Mouse (Mus musculus) limb, embryonic 10.5 days (tissue): Measurements from ENCODE around the gene Aym1. TPM values are rescaled to one million over a fixed set of nuclear protein-coding genes. Genes with fewer than 3 reads are reported as not detected.
"Not testable (repeated sequence)": the region's sequence is repeated elsewhere in the genome, so short reads cannot be mapped to it uniquely, and the experiment has no call there.

Experiments
- DNase-seq: peaks from one replicate; pipeline ENCODE4 v3.0.0-alpha.2; 2017; ENCODE audit warnings: low spot score
- H3K27ac ChIP-seq: fragments of 300-500 bp; sonication (generic); 2 replicates; pipeline ENCODE4 v1.5.1; 2016; ENCODE audit warnings: mild to moderate bottlenecking
- H3K27me3 ChIP-seq: fragments of 300-500 bp; sonication (generic); 2 replicates; pipeline ENCODE4 v1.6.1; 2016; ENCODE audit warnings: low read depth, mild to moderate bottlenecking; ENCODE audit not compliant: poor library complexity, severe bottlenecking
- H3K36me3 ChIP-seq: fragments of 300-500 bp; sonication (generic); 2 replicates; pipeline ENCODE4 v1.6.1; 2016; ENCODE audit warnings: mild to moderate bottlenecking, moderate library complexity
- H3K4me1 ChIP-seq: fragments of 300-500 bp; sonication (generic); 2 replicates; pipeline ENCODE4 v1.6.1; 2016
- H3K4me3 ChIP-seq: fragments of 300-500 bp; sonication (generic); 2 replicates; pipeline ENCODE4 v1.5.1; 2016; ENCODE audit warnings: mild to moderate bottlenecking, moderate library complexity
- H3K9me3 ChIP-seq: fragments of 300-500 bp; sonication (generic); replicated peaks from 2 replicates; pipeline ENCODE4 v1.6.1; 2016; ENCODE audit warnings: mild to moderate bottlenecking
- WGBS: fragments of 180-500 bp; shearing (Covaris S2); methylation state at CpG from one replicate; pipeline ENCODE4 v1.1.7; 2016; 5-methylcytosine and 5-hydroxymethylcytosine counted together
- polyA plus RNA-seq: library from polyadenylated mRNA; unstranded; fragments of >200 nt; fragmentation: Nextera tagmentation; extraction: Ambion mirVana; gene quantifications from 2 replicates; pipeline ENCODE4 v1.2.1, GENCODE M21; 2016

The Aym1 gene
- polyA plus RNA-seq, 1 experiment from 2014 or later = not detected

GRCm38 (mm10) chr5:113336281-113336680, 20.8 kb upstream of the Aym1 start:
- Histone ChIP-seq H3K36me3 (no peaks in the 10 kb centered on the region), H3K27me3 (peaks cover 93% of the 10 kb centered on the region), H3K4me3 (no peak overlapping the region), H3K27ac (no peak overlapping the region), H3K4me1 (peaks cover 17% of the 10 kb centered on the region), H3K9me3 (no peaks in the 10 kb centered on the region; the same call in 1 of the 2 replicates)
- WGBS = 26% methylated on average over 9 of the region's 9 CpGs
- no peak for DNase-seq

- Histone ChIP-seq H3K9me3 (no peaks in the 10 kb centered on the region), H3K4me3 (no peak overlapping the region), H3K36me3 (no peaks in the 10 kb centered on the region), H3K4me1 (peaks cover 34% of the 10 kb centered on the region), H3K27me3 (peaks cover 91% of the 10 kb centered on the region), H3K27ac (no peak overlapping the region)
- 33% methylated on average over 16 of the region's 16 CpGs for WGBS
- no peak for DNase-seq
These were observed 12.3 kb upstream of the Aym1 start for GRCm38 (mm10) chr5:113344635-113345386.

GRCm38 (mm10) chr5:113345781-113346180, 11.3 kb upstream of the Aym1 start:
- WGBS = 11% methylated on average over 11 of the region's 11 CpGs
- Histone ChIP-seq H3K4me1 (peaks cover 36% of the 10 kb centered on the region), H3K27ac (no peak overlapping the region), H3K27me3 (peaks cover 97% of the 10 kb centered on the region), H3K9me3 (no peaks in the 10 kb centered on the region), H3K4me3 (no peak overlapping the region), H3K36me3 (no peaks in the 10 kb centered on the region)
- DNase-seq = no peak

- not testable (repeated sequence) for H3K36me3 ChIP-seq, H3K9me3 ChIP-seq, H3K4me3 ChIP-seq, H3K27ac ChIP-seq, DNase-seq
- peaks cover 36% of the 10 kb centered on the region for H3K4me1 ChIP-seq
- 42% methylated on average over 6 of the region's 6 CpGs for WGBS
- H3K27me3 ChIP-seq = peaks cover 96% of the 10 kb centered on the region
These were observed 10.4 kb upstream of the Aym1 start for GRCm38 (mm10) chr5:113346651-113347050.

- no peak overlapping the region for H3K27ac ChIP-seq
- no peaks in the 10 kb centered on the region for H3K9me3 ChIP-seq
- no peak for DNase-seq
- no peaks in the 10 kb centered on the region for H3K36me3 ChIP-seq
- H3K4me1 ChIP-seq = peaks cover 36% of the 10 kb centered on the region
- 38% methylated on average over 12 of the region's 12 CpGs for WGBS
- no peak overlapping the region for H3K4me3 ChIP-seq
- peaks cover 97% of the 10 kb centered on the region for H3K27me3 ChIP-seq
These were observed 9.5 kb upstream of the Aym1 start for GRCm38 (mm10) chr5:113347593-113347992.

- 18% methylated on average over 13 of the region's 13 CpGs for WGBS
- Histone ChIP-seq H3K36me3 (no peaks in the 10 kb centered on the region), H3K27me3 (peaks cover 98% of the 10 kb centered on the region), H3K9me3 (no peaks in the 10 kb centered on the region), H3K4me1 (peaks cover 36% of the 10 kb centered on the region), H3K4me3 (no peak overlapping the region), H3K27ac (no peak overlapping the region; the same call in 1 of the 2 replicates)
- peak; percentile 49 for DNase-seq
These were observed 8.5 kb upstream of the Aym1 start for GRCm38 (mm10) chr5:113348597-113348996.

GRCm38 (mm10) chr5:113349226-113349625, 7.9 kb upstream of the Aym1 start:
- Histone ChIP-seq H3K36me3 (no peaks in the 10 kb centered on the region), H3K9me3 (no peaks in the 10 kb centered on the region), H3K4me1 (peaks cover 38% of the 10 kb centered on the region), H3K27me3 (peaks cover 98% of the 10 kb centered on the region), H3K27ac (no peak overlapping the region), H3K4me3 (no peak overlapping the region)
- 15% methylated on average over 7 of the region's 7 CpGs for WGBS
- no peak for DNase-seq

GRCm38 (mm10) chr5:113349810-113350209, 7.3 kb upstream of the Aym1 start:
- Histone ChIP-seq H3K27ac (no peak overlapping the region), H3K27me3 (peaks cover 96% of the 10 kb centered on the region), H3K9me3 (no peaks in the 10 kb centered on the region), H3K4me1 (peaks cover 40% of the 10 kb centered on the region), H3K4me3 (no peak overlapping the region), H3K36me3 (no peaks in the 10 kb centered on the region)
- no peak for DNase-seq
- WGBS = 33% methylated on average over 7 of the region's 7 CpGs

GRCm38 (mm10) chr5:113351768-113352167, 5.3 kb upstream of the Aym1 start:
- DNase-seq = no peak
- peaks cover 32% of the 10 kb centered on the region for H3K4me1 ChIP-seq
- H3K27ac ChIP-seq = no peak overlapping the region
- H3K27me3 ChIP-seq = peaks cover 82% of the 10 kb centered on the region
- 87% methylated on average over 3 of the region's 3 CpGs for WGBS
- no peak overlapping the region for H3K4me3 ChIP-seq
- no peaks in the 10 kb centered on the region for H3K9me3 ChIP-seq
- H3K36me3 ChIP-seq = no peaks in the 10 kb centered on the region

- DNase-seq = no peak
- no peak overlapping the region for H3K27ac ChIP-seq
- H3K4me3 ChIP-seq = no peak overlapping the region
- H3K9me3 ChIP-seq = no peaks in the 10 kb centered on the region
- peaks cover 37% of the 10 kb centered on the region for H3K4me1 ChIP-seq
- no peaks in the 10 kb centered on the region for H3K36me3 ChIP-seq
- H3K27me3 ChIP-seq = peaks cover 77% of the 10 kb centered on the region
- 82% methylated on average over 6 of the region's 6 CpGs for WGBS
These were observed 4.5 kb upstream of the Aym1 start for GRCm38 (mm10) chr5:113352636-113353035.

GRCm38 (mm10) chr5:113354311-113354710, 2.8 kb upstream of the Aym1 start:
- DNase-seq = no peak
- H3K27ac ChIP-seq = no peak overlapping the region
- H3K9me3 ChIP-seq = no peaks in the 10 kb centered on the region
- 39% methylated on average over 16 of the region's 16 CpGs for WGBS
- H3K36me3 ChIP-seq = no peaks in the 10 kb centered on the region
- peaks cover 34% of the 10 kb centered on the region for H3K4me1 ChIP-seq
- peaks cover 60% of the 10 kb centered on the region for H3K27me3 ChIP-seq
- H3K4me3 ChIP-seq = no peak overlapping the region

GRCm38 (mm10) chr5:113357656-113358055, 562 bp downstream of the Aym1 start:
- Histone ChIP-seq H3K9me3 (no peaks in the 10 kb centered on the region), H3K36me3 (no peaks in the 10 kb centered on the region), H3K4me1 (peaks cover 29% of the 10 kb centered on the region), H3K4me3 (no peak overlapping the region), H3K27ac (no peak overlapping the region), H3K27me3 (peaks cover 29% of the 10 kb centered on the region)
- no peak for DNase-seq
- 68% methylated on average over 3 of the region's 3 CpGs for WGBS

GRCm38 (mm10) chr5:113358833-113359232, 1.7 kb downstream of the Aym1 start:
- WGBS = 4% methylated on average over 11 of the region's 11 CpGs
- H3K4me3 ChIP-seq = 0 out of 2 replicates have a peak overlapping the region, but pooled peaks have one; percentile 4
- peaks cover 29% of the 10 kb centered on the region for H3K4me1 ChIP-seq
- H3K27ac ChIP-seq = no peak overlapping the region
- no peak for DNase-seq
- peaks cover 17% of the 10 kb centered on the region for H3K27me3 ChIP-seq
- no peaks in the 10 kb centered on the region for H3K36me3 ChIP-seq
- no peaks in the 10 kb centered on the region for H3K9me3 ChIP-seq
